In the genomic region with DNA sequence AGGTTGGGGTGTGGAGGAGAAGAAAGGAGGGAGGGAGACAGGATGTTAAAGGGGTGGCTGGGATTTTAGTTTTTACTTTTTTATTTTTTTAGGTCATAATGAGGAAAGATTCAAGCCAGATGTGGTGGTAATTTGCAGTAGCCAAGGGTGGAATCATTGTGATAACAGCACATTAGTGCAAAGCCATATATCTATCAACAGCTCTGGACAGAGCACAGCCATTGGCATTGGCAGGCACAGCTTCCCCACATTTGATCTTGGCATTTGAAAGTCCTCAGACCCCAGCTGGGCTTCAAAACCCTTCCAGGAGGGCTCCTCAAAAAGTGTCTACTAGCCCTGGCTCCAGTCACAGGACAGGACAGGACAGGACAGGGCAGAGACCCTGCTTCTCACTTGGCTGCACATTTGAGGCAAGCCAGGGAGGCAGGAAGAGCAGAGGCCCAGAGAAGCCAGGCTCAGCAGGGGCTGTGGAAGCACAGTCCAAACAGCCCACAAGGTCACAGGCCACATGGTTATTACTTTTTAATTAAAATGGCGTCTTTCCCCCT, we compare ENCODE assay signal across 31 mouse cellular contexts. TPM values are rescaled to one million over a fixed set of nuclear protein-coding genes. Genes with fewer than 3 reads are reported as not detected.
DNase-seq lines count a peak whose midpoint lies in the region; ATAC-seq and TF ChIP-seq lines count a peak whose summit lies in the region.
"Had no signal": no experiment of that assay in that cellular context is flagged by ENCODE, and none has a peak within 500 bp of the region (broad histone marks: within the 10 kb centered on the region; RNA-seq: fewer than 3 reads in every experiment).

No protein-coding gene starts in this region.

- no peak for TF ChIP-seq EP300 in lung, postnatal 0 days (IDR thresholded peaks at IDR 0.05)

- H3K9ac ChIP-seq in lung, postnatal 0 days (replicated peaks; ENCODE audit: low read depth), result no peak overlapping the region
- H3K9ac ChIP-seq: embryonic facial prominence, embryonic 13.5 days; forebrain, embryonic 12.5 days; forebrain, embryonic 15.5 days; heart, embryonic 12.5 days; heart, embryonic 15.5 days; hindbrain, embryonic 13.5 days had no signal

- no peaks in the 10 kb centered on the region for H3K4me1 ChIP-seq in heart, embryonic 10.5 days
- no peaks in the 10 kb centered on the region for H3K4me1 ChIP-seq in lung, postnatal 0 days (ENCODE audit: insufficient read depth, low read depth, low read length)
- peaks cover 40% of the 10 kb centered on the region for H3K4me1 ChIP-seq in limb, embryonic 10.5 days
- H3K4me1 ChIP-seq: forebrain, embryonic 15.5 days; heart, embryonic 12.5 days; heart, embryonic 15.5 days; hindbrain, embryonic 13.5 days had no signal

- no peak overlapping the region for H3K4me2 ChIP-seq in lung, postnatal 0 days (replicated peaks; ENCODE audit: low read depth, low read length)
- H3K4me2 ChIP-seq: embryonic facial prominence, embryonic 13.5 days; forebrain, embryonic 12.5 days; forebrain, embryonic 15.5 days; heart, embryonic 12.5 days; heart, embryonic 15.5 days; hindbrain, embryonic 13.5 days had no signal

- 48% methylated on average over 1 of the region's 1 CpGs for WGBS in heart, embryonic 10.5 days
- WGBS in lung, postnatal 0 days, result 31% methylated on average over 1 of the region's 1 CpGs
- WGBS in limb, embryonic 10.5 days, result 3% methylated on average over 1 of the region's 1 CpGs

- ATAC-seq in lung, postnatal 0 days, result peak; percentile 73
- ATAC-seq: CD4-positive, CD25-positive, alpha-beta regulatory T cell, adult 4 months; forebrain, embryonic 15.5 days; hindbrain, embryonic 16.5 days had no signal

- H3K27ac ChIP-seq in heart, embryonic 10.5 days, result no peak overlapping the region
- no peak overlapping the region for H3K27ac ChIP-seq in lung, postnatal 0 days (ENCODE audit: low read length)
- peak overlapping the region; percentile 78 for H3K27ac ChIP-seq in limb, embryonic 10.5 days
- H3K27ac ChIP-seq: embryonic facial prominence, embryonic 10.5 days; embryonic facial prominence, embryonic 13.5 days; forebrain, embryonic 12.5 days; forebrain, embryonic 15.5 days; heart, embryonic 15.5 days; hindbrain, embryonic 10.5 days; hindbrain, embryonic 13.5 days had no signal

- peak; percentile 48 for DNase-seq in heart, embryonic 10.5 days (ENCODE audit: low spot score)
- no peak for DNase-seq in heart, adult 18-20 months
- DNase-seq in lung, postnatal 0 days (ENCODE audit: low spot score), result peak; percentile 11
- DNase-seq in lung, postnatal 14 days, result no peak
- DNase-seq in limb, embryonic 10.5 days (ENCODE audit: low spot score), result peak; percentile 69
- DNase-seq in mesoderm, embryonic 11.5 days (ENCODE audit: low read depth, low spot score), result peak; percentile 24
- DNase-seq in layer of hippocampus, postnatal 25 days (ENCODE audit: extremely low spot score in 1 of 2, low spot score in 1 of 2), result no peak
- DNase-seq: adrenal gland, adult 2 months; adrenal gland, postnatal 14 days; cerebellum, adult 11 months; cerebellum, adult 2 months; cerebellum, adult 9-11 months; cerebellum, postnatal 25 days; gastrocnemius, postnatal 10 days; gastrocnemius, postnatal 36 days; heart, postnatal 10 days; heart, postnatal 36 days had no signal

- no peaks in the 10 kb centered on the region for H3K9me3 ChIP-seq in heart, embryonic 10.5 days
- no peaks in the 10 kb centered on the region for H3K9me3 ChIP-seq in lung, postnatal 0 days (ENCODE audit: low read length)
- no peaks in the 10 kb centered on the region for H3K9me3 ChIP-seq in limb, embryonic 10.5 days (replicated peaks)
- H3K9me3 ChIP-seq: embryonic facial prominence, embryonic 13.5 days; forebrain, embryonic 12.5 days; forebrain, embryonic 15.5 days; heart, embryonic 12.5 days; heart, embryonic 15.5 days; hindbrain, embryonic 10.5 days; hindbrain, embryonic 13.5 days had no signal

- no peak for TF ChIP-seq CTCF in lung, postnatal 0 days (IDR thresholded peaks at IDR 0.05)

- H3K36me3 ChIP-seq in heart, embryonic 10.5 days, result no peaks in the 10 kb centered on the region
- no peaks in the 10 kb centered on the region for H3K36me3 ChIP-seq in lung, postnatal 0 days (ENCODE audit: insufficient read depth, low read length)
- H3K36me3 ChIP-seq in limb, embryonic 10.5 days, result no peaks in the 10 kb centered on the region
- H3K36me3 ChIP-seq: embryonic facial prominence, embryonic 10.5 days; embryonic facial prominence, embryonic 13.5 days; forebrain, embryonic 12.5 days; forebrain, embryonic 15.5 days; heart, embryonic 12.5 days; heart, embryonic 15.5 days; hindbrain, embryonic 10.5 days; hindbrain, embryonic 13.5 days had no signal

- no peaks in the 10 kb centered on the region for H3K27me3 ChIP-seq in heart, embryonic 10.5 days (ENCODE audit: insufficient read depth, poor library complexity, severe bottlenecking)
- no peaks in the 10 kb centered on the region for H3K27me3 ChIP-seq in lung, postnatal 0 days (replicated peaks; ENCODE audit: insufficient read depth, low read length)
- H3K27me3 ChIP-seq in limb, embryonic 10.5 days (ENCODE audit: low read depth, poor library complexity, severe bottlenecking), result no peaks in the 10 kb centered on the region
- H3K27me3 ChIP-seq: embryonic facial prominence, embryonic 13.5 days; forebrain, embryonic 12.5 days; forebrain, embryonic 15.5 days; heart, embryonic 12.5 days; heart, embryonic 15.5 days; hindbrain, embryonic 13.5 days had no signal

- H3K4me3 ChIP-seq in heart, embryonic 10.5 days, result no peak overlapping the region
- no peak overlapping the region for H3K4me3 ChIP-seq in lung, postnatal 0 days (ENCODE audit: low read depth, low read length)
- H3K4me3 ChIP-seq in limb, embryonic 10.5 days, result no peak overlapping the region
- H3K4me3 ChIP-seq: embryonic facial prominence, embryonic 10.5 days; embryonic facial prominence, embryonic 13.5 days; erythroblast, embryonic 14.5 days; forebrain, embryonic 12.5 days; forebrain, embryonic 15.5 days; heart, embryonic 12.5 days; heart, embryonic 15.5 days; hindbrain, embryonic 10.5 days; hindbrain, embryonic 13.5 days had no signal

RNA-seq across cellular contexts. Expression of a gene that starts 14.9 kb away (rescaled TPM):
- 37.2 and 43.1 TPM in 2 replicates for polyA plus RNA-seq in heart, embryonic 10.5 days (2016; fragmentation: Nextera tagmentation; extraction: Ambion mirVana)
- total RNA-seq in heart, adult 18-20 months (2021), result 10 to 100 TPM; 21.1 to 26.3 TPM
- polyA plus RNA-seq in lung, postnatal 0 days (2015; fragmentation: Nextera tagmentation; extraction: Ambion mirVana), result 32.5 and 38.5 TPM in 2 replicates
- polyA plus RNA-seq in limb, embryonic 10.5 days (2016; fragmentation: Nextera tagmentation; extraction: Ambion mirVana), result 60.6 and 60.8 TPM in 2 replicates
- 10 to 100 TPM; 33.3 to 34.0 TPM for total RNA-seq in layer of hippocampus, postnatal 25 days (2021)

RNA-seq across cellular contexts. Expression of a gene that starts 57.1 kb away (rescaled TPM):
- polyA plus RNA-seq in heart, embryonic 10.5 days (2016; fragmentation: Nextera tagmentation; extraction: Ambion mirVana), result 1.2 and 2.1 TPM in 2 replicates
- total RNA-seq in heart, adult 18-20 months (2021), result 1 to 10 TPM; 6.5 to 7.2 TPM
- 0.57 and 0.63 TPM in 2 replicates for polyA plus RNA-seq in lung, postnatal 0 days (2015; fragmentation: Nextera tagmentation; extraction: Ambion mirVana)
- polyA plus RNA-seq in limb, embryonic 10.5 days (2016; fragmentation: Nextera tagmentation; extraction: Ambion mirVana), result 2.3 and 2.8 TPM in 2 replicates
- 1 to 10 TPM; 4.6 to 4.7 TPM for total RNA-seq in layer of hippocampus, postnatal 25 days (2021)
- total RNA-seq: common myeloid progenitor, adult 5-6 weeks; granulocyte monocyte progenitor cell, adult 5-6 weeks; MEL had no signal
- polyA plus RNA-seq: CD4-positive, CD25-positive, alpha-beta regulatory T cell, adult 4 months; erythroblast, embryonic 14.5 days had no signal

Comparison
In these comparisons a context has a peak if more than half of its experiments do, and no peak if none do; other contexts are left out.
1. DNase-seq: peak in heart, embryonic 10.5 days (single experiment), lung, postnatal 0 days (single experiment), limb, embryonic 10.5 days (single experiment) and mesoderm, embryonic 11.5 days (single experiment); none in heart, adult 18-20 months (0 of 2), lung, postnatal 14 days (single experiment) and layer of hippocampus, postnatal 25 days (0 of 2).